Mouse (Mus musculus) spleen, adult 18-20 months (tissue): ENCODE data around the gene Alad.

ENCODE experiments used
- DNase-seq, 2 experiments: peaks; one replicate each; pipeline ENCODE4 v3.0.0; 2022; ENCODE audit warnings: mixed read lengths in 2 of 2

The Alad gene

GRCm38 (mm10) chr4:62519849-62520233 lies at the start of gene Alad:
Gene Alad, minus strand, starts transcription at chr4:62519918.
- peak; percentile 66 to 82 for DNase-seq

GRCm38 (mm10) chr4:62568359-62568758 lies 48.6 kb upstream of the Alad start:
- DNase-seq, result no peak

- no peak for DNase-seq
Observed at GRCm38 (mm10) chr4:62567696-62568095, 48.0 kb upstream of the Alad start.

- DNase-seq, result no peak
Observed at GRCm38 (mm10) chr4:62566530-62566929, 46.8 kb upstream of the Alad start.

- DNase-seq, result no peak
Observed at GRCm38 (mm10) chr4:62562006-62562405, 42.3 kb upstream of the Alad start.

- DNase-seq, result no peak
Observed at GRCm38 (mm10) chr4:62561630-62562001, 41.9 kb upstream of the Alad start.

GRCm38 (mm10) chr4:62560963-62561629 lies 41.4 kb upstream of the Alad start:
- DNase-seq, result peak; percentile 46 to 70

- no peak for DNase-seq
Observed at GRCm38 (mm10) chr4:62559797-62560329, 40.1 kb upstream of the Alad start, which contains the start of gene Rgs3. Gene Rgs3, plus strand, starts transcription at chr4:62559847.

- no peak for DNase-seq
Observed at GRCm38 (mm10) chr4:62557436-62557835, 37.7 kb upstream of the Alad start.

- no peak for DNase-seq
Observed at GRCm38 (mm10) chr4:62551966-62552365, 32.2 kb upstream of the Alad start.

- DNase-seq, result no peak
Observed at GRCm38 (mm10) chr4:62544801-62545200, 25.1 kb upstream of the Alad start.

- no peak for DNase-seq
Observed at GRCm38 (mm10) chr4:62543782-62544181, 24.1 kb upstream of the Alad start.

- DNase-seq, result no peak
Observed at GRCm38 (mm10) chr4:62541802-62542201, 22.1 kb upstream of the Alad start.

GRCm38 (mm10) chr4:62533729-62534128 lies 14.0 kb upstream of the Alad start:
- DNase-seq, result no peak

- DNase-seq, result no peak
Observed at GRCm38 (mm10) chr4:62527655-62528054, 7.9 kb upstream of the Alad start.

GRCm38 (mm10) chr4:62526256-62526655 lies 6.5 kb upstream of the Alad start:
- no peak for DNase-seq

GRCm38 (mm10) chr4:62525489-62525811 lies 5.7 kb upstream of the Alad start:
- no peak for DNase-seq

GRCm38 (mm10) chr4:62524651-62525488 lies 5.2 kb upstream of the Alad start, which contains the start of the genes Pole3 and 4933430I17Rik:
Gene Pole3, minus strand, starts transcription at chr4:62525068.
Gene 4933430I17Rik, plus strand, starts transcription at chr4:62525369.
- DNase-seq, result peak; percentile 90 to 91

GRCm38 (mm10) chr4:62520892-62521400 lies 1.2 kb upstream of the Alad start:
- DNase-seq, result no peak

- no peak for DNase-seq
Observed at GRCm38 (mm10) chr4:62519122-62519848, 433 bp downstream of the Alad start.

- DNase-seq, result peak in 1 of 2 experiments; percentile 29
Observed at GRCm38 (mm10) chr4:62518416-62519121, 1.1 kb downstream of the Alad start.
